Mouse (Mus musculus) stomach, postnatal 0 days (tissue): Measurements from ENCODE around the gene Cyp2g1.

Source experiments
- CTCF ChIP-seq: IDR thresholded peaks from 2 replicates; pipeline ENCODE4 v1.5.1; 2016; ENCODE audit warnings: antibody characterized with exemption, low read depth, mild to moderate bottlenecking, moderate library complexity
- EP300 ChIP-seq: optimal IDR thresholded peaks from 2 replicates; pipeline ENCODE3; 2016; ENCODE audit warnings: antibody characterized with exemption

- TF ChIP-seq CTCF (no peak), EP300 (no peak)
Observed at GRCm38 (mm10) chr7:26781767-26782131, 26.9 kb upstream of the Cyp2g1 start.
